Mouse (Mus musculus) activated CD4-positive, CD25-positive, alpha-beta regulatory T cell (primary cell): ENCODE results near the gene Klhl30. TPM values are rescaled to one million over a fixed set of nuclear protein-coding genes. Genes with fewer than 3 reads are reported as not detected.

Experiments
- polyA plus RNA-seq, 2 experiments: library from polyadenylated mRNA; unstranded; fragments of 100-300 nt; shearing (Covaris generic); gene quantifications; one replicate each; pipeline ENCODE4 v1.2.1; 2017

Gene Klhl30
- not detected for polyA plus RNA-seq

GRCm38 (mm10) chr1:91350841-91351240 lies at the start of gene Klhl30:
Gene Klhl30 (plus strand): TSS chr1:91351016.

GRCm38 (mm10) chr1:91321760-91322438 lies 28.9 kb upstream of the Klhl30 start, which contains the start of gene Espnl:
Gene Espnl (plus strand): TSS chr1:91322075.

GRCm38 (mm10) chr1:91366215-91367108 lies 15.6 kb downstream of the Klhl30 start, which contains the start of gene Erfe:
Gene Erfe (plus strand): TSS chr1:91366430.

GRCm38 (mm10) chr1:91398260-91399062 lies 47.6 kb downstream of the Klhl30 start, which contains the start of gene Ilkap:
Gene Ilkap (minus strand): TSS chr1:91398815.

Other genes with a start within 250 kb of the Klhl30 start
- 1 to 10 TPM in 1 of 2 experiments, under 1 TPM in 1; 0.69 to 1.9 TPM for gene Rbm44, start 205.9 kb upstream of the Klhl30 start, polyA plus RNA-seq
- gene Ramp1, start 171.2 kb upstream of the Klhl30 start, polyA plus RNA-seq, result 10 to 100 TPM; 16.9 to 46.6 TPM
- gene Ube2f, start 100.7 kb upstream of the Klhl30 start, polyA plus RNA-seq, result 100 to 1,000 TPM in 1 of 2 experiments, 10 to 100 TPM in 1; 75.2 to 104 TPM
- gene Scly, start 52.7 kb upstream of the Klhl30 start, polyA plus RNA-seq, result 10 to 100 TPM; 15.0 to 41.7 TPM
- under 1 TPM in 1 of 2 experiments, not detected in 1; 0.02 TPM for gene Espnl, start 28.9 kb upstream of the Klhl30 start, polyA plus RNA-seq
- gene Erfe, start 15.4 kb downstream of the Klhl30 start, polyA plus RNA-seq, result under 1 TPM in 1 of 2 experiments, not detected in 1; 0.91 TPM
- 100 to 1,000 TPM; 116 to 150 TPM for gene Ilkap, start 47.8 kb downstream of the Klhl30 start, polyA plus RNA-seq
- 10 to 100 TPM; 76.7 to 81.3 TPM for gene Hes6, start 63.0 kb downstream of the Klhl30 start, polyA plus RNA-seq
- gene Per2, start 108.3 kb downstream of the Klhl30 start, polyA plus RNA-seq, result 1 to 10 TPM; 2.5 to 3.1 TPM
- 1 to 10 TPM; 5.3 to 6.3 TPM for gene Traf3ip1, start 143.6 kb downstream of the Klhl30 start, polyA plus RNA-seq
- 1 to 10 TPM; 2.3 to 8.0 TPM for gene Asb1, start 189.5 kb downstream of the Klhl30 start, polyA plus RNA-seq